Mouse (Mus musculus) WW6 (cell line): ENCODE results near the gene Zswim4.
A peak's percentile ranks its signal among the peaks of the same experiment; 100 is the strongest.

Experiments
- DNase-seq: peaks from one replicate; pipeline ENCODE4 v3.0.0-alpha.2; 2013; ENCODE audit warnings: low read depth, low spot score

The Zswim4 gene

DNA sequence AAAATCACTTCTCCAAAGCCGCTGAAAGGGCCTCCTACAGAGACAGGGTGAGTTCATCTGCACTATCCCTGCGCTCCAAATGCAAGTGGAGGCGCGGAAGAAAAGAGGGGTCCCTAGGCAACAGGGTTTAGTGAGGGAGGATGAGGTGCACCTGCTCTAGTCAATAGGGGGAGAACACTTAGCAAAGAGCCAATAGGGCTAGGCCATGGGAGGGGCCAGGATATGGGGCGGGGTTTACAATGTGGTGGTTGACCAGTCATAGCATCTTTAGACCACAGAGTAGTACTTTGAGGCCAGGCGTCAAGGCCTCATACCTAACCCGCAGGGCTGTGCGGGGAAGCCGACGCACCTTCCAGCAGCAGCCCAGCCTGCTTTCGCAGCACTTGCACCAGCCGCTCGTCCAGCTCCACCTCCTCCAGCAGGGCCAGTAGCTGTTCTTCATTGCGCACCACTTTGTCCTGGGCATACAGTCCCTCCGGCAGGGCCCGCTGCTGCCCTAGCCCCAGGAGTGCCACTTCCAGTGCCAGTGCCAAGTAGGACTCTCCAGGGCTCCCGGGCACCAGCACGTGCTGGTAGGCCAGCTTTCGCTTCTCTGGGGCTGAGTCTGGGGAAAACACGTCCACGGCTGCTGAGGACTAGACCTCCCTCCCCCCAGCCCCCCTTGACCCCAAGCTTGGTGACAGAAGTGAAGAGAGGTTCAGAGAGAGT is 13.4 kb downstream of the Zswim4 start:
- DNase-seq, result peak; percentile 75

DNA sequence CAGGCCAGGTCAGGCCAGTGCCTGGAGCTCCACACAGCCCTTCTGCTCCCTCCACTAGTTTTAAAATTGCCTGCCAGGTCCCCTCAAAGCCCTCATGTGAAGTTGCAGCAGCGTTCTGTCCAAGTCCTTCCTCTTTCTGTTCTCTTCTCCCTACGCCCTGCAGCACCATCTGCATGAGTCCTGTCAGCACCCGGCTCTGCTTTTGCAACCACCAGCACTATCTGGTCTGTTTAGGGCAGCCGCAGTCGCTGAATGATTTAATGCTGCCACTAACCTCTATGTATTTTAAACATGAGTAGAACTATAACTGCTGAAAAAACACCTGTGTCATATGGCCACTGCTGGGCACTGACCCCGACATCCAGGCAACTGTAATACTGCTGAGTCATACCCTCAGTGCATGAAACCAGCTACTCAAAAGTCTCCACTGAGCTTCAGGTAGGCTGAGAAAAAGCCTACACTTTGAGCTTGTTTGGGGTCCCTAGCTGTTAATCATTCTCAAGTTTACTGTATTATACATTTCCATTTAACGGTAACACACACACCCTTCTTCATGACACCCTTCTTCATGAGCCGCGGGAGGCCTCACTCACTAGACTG is 14.2 kb downstream of the Zswim4 start:
- DNase-seq, result no peak

DNA sequence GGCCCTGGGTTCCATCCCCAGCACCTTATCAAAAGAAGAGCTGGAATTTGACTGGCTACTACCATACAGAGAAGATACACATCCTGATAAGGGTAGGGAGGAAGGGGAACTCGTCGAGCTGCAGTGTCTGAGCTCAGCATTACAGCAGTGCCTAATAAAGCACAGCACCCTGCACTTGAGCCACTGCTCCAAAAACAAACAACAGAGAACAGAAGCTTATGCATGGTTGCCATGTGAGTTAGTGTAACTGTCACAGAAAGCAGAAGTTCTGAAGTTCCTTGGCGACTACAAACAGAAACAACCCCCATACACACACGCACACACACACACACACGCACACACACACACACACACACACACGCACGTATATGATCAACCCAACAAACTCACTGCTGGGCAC is 16.8 kb downstream of the Zswim4 start:
- no peak for DNase-seq

DNA sequence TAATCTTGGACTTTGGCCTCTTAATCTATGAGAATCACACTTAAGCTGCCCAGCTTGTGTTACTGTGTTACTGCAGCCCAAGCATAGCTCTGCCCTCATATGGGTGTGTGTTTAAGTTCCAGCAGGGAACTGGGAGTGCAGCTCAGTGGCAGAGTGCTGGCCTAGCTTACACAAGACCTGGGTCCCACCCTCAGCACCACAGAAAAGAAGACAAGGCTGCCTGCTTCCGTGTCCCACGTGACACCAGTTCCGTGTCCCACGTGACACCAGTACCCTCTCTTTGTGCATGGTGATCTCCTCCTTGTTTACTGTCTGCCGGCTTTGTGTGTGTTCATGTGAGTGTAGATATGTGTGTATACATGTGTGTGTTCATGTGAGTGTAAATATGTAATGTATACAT is 18.7 kb downstream of the Zswim4 start:
- no peak for DNase-seq

DNA sequence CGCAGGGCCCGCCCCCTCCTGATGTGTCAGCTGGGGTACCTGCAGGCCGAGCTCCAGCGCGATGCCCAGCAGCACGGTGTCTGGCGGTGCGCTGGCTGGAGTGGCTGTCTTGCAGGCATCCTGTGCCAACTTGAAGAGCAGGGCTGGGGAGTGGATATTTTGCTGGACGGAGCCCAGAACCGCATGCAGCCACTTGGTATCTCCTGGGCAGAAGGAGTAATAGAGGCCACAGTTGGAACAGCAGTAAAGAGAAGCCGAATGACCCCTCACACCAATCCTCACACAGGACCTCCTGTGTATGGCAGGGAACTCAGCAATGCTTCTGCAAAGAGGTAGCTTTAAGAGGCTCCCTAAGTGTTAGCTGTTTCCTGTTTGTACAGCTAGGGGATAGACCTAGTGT is 19.6 kb downstream of the Zswim4 start:
- no peak for DNase-seq

DNA sequence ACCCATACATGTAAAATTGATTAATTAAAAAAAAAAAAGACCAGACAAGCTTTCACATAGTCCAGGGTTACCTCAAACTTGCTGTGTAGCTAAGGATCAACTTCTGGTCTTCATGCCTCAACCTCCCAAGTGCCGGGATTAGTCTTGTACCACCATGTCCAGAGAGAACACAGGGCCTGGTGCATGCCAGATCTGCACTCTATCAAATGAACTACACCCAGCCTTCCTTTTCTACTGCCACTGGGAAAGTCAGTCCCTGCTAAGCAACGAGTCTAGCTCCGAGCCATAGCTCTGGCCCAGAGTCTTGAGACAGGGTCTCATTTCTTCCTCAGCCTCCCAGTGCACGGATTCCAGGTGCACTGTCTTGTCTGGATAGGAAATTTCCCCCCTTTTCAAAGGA is 23.6 kb downstream of the Zswim4 start:
- DNase-seq, result no peak

DNA sequence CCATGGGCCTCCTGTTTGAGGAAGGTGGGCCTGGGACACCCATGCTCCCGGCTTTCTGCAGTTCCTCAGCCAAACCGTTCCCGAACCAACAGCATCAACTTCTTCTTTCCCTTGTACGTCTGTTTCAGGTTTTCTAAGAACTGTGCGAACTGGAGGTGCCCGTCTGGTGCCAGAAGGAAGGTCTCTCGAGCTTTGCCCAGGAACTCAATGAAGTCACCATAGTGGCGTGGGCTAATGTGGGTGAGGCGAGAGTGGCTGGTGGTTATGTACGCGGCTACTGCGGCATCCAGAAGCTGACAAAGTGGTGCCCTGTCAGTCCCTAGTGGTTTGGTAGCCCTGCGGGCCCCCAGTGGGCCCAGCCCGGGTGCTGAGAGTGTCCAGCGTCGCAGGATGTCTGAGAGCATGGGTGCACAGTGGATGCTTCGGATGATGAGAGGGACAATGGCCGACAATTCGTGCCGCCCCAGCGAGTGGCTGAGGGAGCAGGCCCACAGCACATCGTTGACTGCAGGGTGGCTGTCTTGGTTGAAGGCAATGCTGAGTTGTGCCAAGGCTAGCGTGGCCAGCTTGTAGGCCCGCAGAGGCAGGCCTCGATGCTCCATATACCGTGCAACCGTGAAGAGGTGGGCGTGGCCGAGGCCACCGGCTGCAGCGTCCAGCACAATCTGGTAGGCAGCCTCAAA is 24.8 kb downstream of the Zswim4 start:
- no peak for DNase-seq

DNA sequence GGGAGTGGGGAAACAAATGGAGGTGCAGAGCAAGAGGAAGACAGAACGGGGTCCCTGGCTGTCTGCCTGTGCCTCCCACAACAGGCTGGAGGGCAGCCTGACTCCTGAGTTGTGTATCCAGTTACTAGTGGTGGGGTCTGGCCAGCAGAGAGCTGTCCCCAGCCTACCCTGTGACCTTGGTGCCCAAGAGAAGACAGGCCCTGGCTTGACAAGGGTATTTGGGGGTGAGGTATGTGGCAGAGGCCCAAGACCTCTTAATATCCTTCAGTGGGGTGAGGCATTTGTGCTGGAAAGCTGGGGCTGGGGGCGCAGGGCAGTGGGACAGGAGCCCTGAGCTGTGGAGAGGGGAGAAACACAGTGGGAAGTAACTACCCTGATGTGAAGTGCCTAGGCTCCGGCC is 25.7 kb downstream of the Zswim4 start:
- no peak for DNase-seq

DNA sequence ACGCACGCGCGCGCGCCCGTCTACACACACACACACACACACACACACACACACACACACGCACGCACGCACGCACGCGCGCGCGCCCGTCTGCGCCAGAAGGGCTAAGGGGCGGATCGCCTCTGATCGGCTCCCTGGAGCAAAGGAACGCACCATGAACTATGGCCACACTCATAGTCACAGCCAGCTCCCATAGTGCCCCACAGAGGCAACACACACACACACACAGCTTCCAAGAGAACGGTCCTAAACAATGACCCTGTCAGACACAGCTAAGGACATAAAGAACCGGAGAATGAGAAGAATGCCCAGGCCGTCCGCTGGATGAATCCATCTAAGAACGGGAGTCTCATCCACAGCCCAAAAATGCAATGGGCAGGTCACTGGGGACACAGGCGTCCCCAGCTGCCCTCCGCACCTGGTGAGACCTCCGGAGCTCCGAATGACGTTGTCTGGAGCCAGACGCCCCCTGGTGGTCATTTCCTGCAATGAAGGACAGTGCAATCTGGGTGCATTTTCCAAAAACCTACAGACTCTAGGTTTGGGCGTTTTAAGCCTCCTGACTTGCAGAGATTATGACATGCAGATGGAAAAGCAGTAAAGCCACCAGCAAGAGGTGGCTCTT is 26.6 kb downstream of the Zswim4 start:
- no peak for DNase-seq

DNA sequence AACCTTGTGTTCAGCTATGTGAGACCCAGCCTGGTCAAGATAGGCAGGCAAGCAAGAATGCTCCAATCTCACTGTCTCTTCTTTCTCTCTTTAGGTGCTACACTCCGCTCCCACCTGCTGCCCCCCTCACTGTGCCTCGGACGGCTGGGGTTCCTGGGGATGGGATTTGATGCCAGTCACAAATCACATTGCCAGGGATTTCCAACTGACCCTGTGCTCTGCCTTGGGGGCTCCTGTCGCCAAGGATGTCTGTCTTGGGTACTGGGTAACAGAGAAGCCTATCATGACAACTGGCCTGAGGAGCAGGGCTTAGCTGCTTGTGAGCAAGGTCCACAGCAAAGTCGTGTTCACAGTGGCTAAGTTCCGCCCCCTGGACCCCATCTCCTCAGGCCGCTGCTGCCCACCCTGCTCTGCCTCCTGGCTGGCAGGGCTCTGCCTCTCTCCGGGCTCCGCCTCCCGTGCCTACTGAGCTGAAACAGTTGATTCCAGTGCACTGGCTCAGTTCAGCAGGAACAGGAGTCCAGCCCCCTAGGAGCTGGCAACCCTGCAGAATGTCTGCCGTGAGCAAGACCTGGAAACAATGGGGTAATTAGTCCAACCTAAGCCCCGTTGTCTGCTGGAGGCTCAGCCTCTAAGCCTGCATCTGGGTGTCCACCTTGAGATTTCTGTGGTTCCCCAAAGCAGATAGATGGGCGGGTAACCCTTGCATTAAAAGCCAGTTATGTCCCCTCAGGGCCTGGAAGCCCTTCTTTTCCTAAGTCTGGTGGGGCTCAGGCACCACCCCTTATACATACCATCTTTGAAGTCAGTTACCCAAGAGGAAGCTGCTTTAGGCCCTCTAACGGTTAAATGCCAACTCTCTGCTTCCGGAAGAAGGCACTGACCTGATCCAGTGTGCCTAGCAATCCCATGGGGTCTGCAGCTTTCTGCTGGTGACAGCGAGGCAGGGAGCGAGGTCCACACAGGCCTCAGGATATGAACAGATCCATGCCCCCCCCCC is 28.2 kb downstream of the Zswim4 start:
- no peak for DNase-seq

DNA sequence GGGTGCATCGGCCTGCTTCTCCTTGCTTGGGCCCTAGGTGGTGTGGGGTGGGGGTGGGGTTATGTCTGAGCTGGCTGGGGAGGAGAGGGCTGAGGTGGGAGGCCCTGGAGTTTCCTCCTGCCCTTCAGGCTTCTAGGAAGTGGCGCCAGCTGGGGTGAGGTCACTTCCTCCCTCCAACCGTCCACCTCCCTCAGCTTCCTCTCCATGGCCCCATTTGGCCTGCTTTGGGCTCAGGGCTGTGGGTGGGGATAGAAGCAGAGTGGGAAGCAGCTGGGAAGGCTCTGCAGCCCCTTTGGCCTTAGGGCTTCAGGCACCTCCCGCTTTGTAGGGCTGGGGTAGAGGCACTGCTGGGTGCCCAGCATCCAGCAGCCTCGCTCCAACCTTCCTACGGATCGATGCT is 29.0 kb downstream of the Zswim4 start:
- no peak for DNase-seq

DNA sequence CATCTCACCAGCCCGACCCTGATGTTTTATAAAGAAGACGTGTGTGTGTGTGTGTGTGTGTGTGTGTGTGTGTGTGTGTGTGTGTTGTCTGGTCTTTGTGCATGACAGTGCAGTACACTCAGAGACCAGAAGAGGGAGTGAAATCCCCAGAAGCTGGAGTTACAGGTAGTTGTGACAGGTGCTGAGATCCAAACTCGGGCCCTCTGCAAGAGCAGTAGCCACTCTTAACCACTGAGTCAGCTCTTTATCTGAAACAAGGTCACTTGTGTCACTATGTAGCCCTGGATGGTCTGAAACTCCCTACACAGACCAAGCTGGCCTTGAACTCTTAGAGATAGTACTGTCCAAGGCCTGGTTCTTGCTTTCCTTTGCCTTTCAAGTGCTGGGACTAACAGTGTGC is 30.2 kb downstream of the Zswim4 start:
- DNase-seq, result no peak

DNA sequence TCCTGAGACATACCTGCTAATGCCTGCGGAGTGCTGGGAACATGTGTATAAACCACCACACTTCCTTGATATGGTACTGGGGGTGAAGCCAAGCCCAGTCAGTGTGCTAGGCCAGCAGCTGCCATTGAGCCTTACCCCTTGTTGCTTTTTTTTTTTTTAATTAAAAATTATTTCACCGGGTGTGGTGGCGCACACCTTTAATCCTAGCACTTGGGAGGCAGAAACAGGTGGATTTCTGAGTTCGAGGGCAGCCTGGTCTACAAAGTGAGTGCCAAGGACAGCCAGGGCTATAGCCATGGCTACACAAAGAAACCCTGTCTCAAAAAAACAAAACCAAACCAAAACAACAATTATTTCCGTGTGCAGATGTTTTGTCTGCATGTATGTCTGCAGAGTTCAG is 31.8 kb downstream of the Zswim4 start:
- DNase-seq, result no peak

DNA sequence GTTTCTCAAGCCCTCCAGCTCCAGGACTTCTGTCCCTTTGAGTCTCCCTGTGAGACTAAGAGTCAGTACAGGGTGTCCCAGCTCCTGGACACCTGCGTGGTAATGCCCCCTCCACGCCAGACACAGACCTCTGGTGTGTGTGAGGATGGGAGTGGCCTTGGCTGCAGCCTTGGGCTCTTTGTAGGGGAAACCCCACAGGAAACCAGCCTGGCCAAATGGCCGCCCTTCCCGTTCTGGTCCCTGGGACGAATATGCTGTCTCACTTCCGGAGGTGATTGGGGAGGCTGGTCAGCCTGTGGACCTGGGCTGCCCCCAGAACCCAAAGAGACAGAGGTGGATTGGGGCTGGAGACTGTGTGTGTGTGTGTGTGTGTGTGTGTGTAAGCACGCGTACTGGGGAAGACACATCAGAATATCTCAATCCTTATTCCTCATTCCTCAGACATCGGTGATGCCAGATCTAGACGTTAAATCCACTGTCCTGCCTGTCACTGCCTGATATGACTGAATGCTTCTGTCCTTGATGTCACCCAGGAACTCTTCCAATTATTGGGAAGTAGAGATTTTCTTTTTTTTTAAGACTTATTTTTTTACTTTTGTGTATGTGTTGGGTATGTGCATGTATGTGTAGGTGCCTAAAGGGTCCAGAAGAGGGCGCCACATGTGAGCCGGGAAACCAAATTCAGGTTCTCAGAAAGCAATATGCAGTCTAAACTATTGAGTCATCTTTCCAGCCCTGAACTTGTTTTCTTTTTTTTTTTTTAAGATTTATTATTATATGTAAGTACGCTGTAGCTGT is 32.7 kb downstream of the Zswim4 start:
- no peak for DNase-seq

DNA sequence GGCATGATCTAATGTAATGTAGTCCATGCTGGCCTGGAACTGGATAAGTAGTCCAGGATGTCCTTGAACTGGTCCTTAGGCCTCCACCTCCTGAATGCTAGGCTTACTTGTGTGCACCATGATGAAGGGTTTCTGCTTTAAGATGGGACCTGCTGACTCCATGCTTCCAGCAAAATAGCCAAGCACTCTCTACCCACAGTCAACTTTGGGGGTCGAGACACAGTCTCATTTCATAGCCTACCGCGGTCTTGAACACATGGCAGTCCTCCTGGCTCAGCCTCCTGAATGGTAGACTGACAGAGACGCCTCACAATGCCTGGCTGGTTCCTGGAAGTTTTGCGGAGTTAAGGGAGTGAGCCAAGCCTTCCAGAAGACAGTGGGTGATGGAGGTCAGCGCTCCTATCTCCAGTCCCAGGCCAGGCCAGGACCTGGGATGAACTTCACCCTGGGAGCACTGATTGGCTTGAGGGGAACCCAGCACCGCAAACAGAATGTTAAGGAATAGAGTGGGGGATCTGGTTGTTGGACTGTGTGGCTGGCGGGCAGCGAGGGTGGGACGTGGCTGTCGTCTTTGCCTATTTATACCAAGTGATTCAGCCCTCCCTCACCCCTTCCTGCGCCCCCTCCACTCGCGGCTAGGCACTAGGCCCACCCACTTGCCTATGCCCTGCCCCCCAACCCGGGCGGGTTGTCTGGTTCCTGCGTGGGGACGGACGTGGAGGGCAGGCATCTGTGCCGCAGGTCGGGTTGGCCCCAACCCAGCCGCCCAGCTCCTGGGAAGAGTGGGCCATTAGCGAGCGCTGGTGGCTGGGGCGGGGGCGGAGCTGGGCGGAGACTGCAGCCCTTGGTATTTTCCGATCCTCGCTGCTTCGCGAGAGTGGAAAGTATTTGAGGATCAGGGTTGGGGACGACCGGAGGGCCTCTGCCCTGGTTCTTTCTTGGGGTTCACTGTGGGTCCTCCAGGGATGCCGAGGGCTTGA is 33.6 kb downstream of the Zswim4 start:
- no peak for DNase-seq

DNA sequence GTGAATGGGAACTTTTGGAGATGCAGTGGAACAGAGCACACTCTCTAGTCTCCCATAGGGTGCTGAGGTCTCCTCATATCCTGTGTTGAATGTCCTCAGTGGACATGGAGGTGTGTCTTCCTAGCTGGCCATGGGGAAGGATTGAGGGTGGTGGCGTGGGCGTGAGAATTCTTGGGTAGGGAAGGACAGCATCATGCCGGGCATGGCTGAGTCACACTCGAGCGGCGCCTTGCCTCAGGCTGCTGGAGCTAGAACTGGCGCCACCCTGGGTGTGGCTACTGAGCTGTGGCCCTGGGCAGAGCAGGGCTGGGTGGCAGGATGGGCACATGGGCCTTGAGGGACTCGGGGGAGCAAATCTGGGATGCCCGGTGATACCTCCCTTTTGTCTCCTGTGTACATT is 34.4 kb downstream of the Zswim4 start:
- DNase-seq, result no peak

DNA sequence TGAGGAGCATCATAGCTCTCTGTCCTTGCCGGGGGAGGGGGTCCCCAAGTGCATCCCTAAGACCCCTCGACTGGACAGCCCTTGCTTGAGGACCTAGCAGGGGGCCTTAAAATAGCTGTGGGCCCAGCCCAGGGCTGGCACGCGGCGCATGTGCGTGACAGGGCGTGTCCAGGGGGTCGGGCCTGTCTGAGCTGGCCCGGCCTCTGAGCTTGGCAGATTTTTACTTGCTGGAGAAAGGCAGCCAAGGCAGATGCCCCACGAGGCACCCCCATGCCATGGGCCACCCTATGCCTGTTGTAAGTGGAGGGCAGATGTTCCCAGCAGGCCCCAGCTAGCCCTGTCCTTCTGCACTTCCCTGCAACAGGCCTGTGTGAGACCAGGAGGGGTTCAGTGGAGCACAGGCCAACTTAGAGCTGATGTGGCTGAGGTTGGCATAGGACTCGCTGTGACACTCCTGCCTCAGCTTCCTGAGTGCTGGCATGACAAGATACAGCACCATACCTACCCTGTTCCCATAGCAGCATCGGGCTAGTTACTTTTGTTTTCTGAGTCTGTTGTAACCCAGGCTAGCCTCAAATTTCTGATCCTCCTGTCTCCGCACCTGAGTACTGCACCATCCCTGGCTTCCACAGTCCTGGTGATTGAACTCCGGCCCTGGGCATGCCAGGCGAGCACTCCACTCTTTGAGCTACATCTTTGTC is 35.2 kb downstream of the Zswim4 start:
- no peak for DNase-seq

DNA sequence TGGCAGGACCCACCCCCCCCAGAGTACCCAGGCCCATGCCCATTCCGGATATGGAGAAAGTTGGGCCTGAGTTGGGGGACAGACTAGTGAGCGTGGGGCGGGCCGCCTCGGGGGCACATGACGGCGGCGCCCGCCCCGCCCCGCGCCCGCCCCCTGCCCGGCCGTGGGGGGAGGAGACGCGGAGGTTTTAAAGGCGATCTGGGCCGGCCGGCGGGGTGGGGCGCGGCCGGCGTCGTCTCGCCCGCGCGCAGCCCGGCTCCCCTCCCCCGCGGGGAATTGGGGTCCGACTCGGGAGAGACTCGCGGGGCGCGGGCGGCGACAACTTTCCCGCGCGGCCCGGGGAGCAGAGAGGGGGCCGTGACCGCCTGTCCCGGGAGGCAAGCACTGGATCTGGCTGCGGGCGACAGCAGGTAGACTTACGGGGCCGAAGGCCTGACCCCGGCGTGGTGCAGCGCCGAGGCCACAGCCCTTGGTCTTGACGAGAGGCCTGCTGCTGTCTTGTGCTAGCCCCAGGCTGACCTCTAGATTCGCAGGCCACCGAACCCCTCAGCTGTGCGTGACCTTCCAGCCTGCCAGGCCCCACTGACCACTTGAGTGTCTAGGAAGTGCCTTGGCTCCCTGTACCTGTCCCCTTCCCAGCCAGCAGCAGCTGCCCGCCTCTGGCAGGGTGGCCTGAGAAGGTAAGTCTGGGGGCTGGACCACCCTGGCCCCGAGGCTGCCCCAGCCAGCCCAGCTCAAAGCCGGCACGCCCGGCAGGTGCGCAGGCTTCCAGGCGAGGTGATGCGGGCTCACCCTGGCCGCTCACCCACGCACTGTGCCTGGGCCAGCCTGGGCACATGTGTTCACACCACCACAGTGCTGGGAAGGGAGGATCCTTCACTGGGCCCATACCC is 36.0 kb downstream of the Zswim4 start:
- DNase-seq, result no peak
